Mouse (Mus musculus): ENCODE results near the gene Lgi4. TPM values are rescaled to one million over a fixed set of nuclear protein-coding genes. Genes with fewer than 3 reads are reported as not detected.

Lgi4 gene
- polyA plus RNA-seq, 1 experiment from 2014 or later: 0.70 TPM

GRCm38 (mm10) chr7:31082831-31083588, 23.9 kb downstream of the Lgi4 start:
- no peaks in the 10 kb centered on the region for H3K36me3 ChIP-seq (ENCODE audit: control insufficient read depth, insufficient read depth)
- H3K9ac ChIP-seq (ENCODE audit: low read depth, low read length): no peak overlapping the region
- TF ChIP-seq CTCF (IDR thresholded peaks at IDR 0.05; ENCODE audit: low read depth): no peak
- no peaks in the 10 kb centered on the region for H3K4me1 ChIP-seq (replicated peaks; ENCODE audit: control insufficient read depth, insufficient read depth, low read length)
- ATAC-seq: no peak
- no peak overlapping the region for H3K27ac ChIP-seq (ENCODE audit: low read depth, low read length)
- no peaks in the 10 kb centered on the region for H3K9me3 ChIP-seq (ENCODE audit: control insufficient read depth)
- no peak overlapping the region for H3K4me3 ChIP-seq (ENCODE audit: low read depth, low read length)
- H3K27me3 ChIP-seq (replicated peaks; ENCODE audit: control insufficient read depth, insufficient read depth, low read length): no peaks in the 10 kb centered on the region
- WGBS: 72% methylated on average over 14 of the region's 14 CpGs
- H3K4me2 ChIP-seq (replicated peaks; ENCODE audit: low read depth): no peak overlapping the region

- Histone ChIP-seq H3K27ac (ENCODE audit: low read depth, low read length) (no peak overlapping the region), H3K4me2 (replicated peaks; ENCODE audit: low read depth) (no peak overlapping the region), H3K4me1 (replicated peaks; ENCODE audit: control insufficient read depth, insufficient read depth, low read length) (no peaks in the 10 kb centered on the region), H3K27me3 (replicated peaks; ENCODE audit: control insufficient read depth, insufficient read depth, low read length) (no peaks in the 10 kb centered on the region), H3K4me3 (ENCODE audit: low read depth, low read length) (no peak overlapping the region), H3K9ac (ENCODE audit: low read depth, low read length) (no peak overlapping the region), H3K36me3 (ENCODE audit: control insufficient read depth, insufficient read depth) (no peaks in the 10 kb centered on the region), H3K9me3 (ENCODE audit: control insufficient read depth) (no peaks in the 10 kb centered on the region)
- TF ChIP-seq CTCF (IDR thresholded peaks at IDR 0.05; ENCODE audit: low read depth): no peak
- 50% methylated on average over 9 of the region's 9 CpGs for WGBS
- ATAC-seq: no peak
Measured at GRCm38 (mm10) chr7:31084140-31084539, 25.0 kb downstream of the Lgi4 start.

- H3K4me2 ChIP-seq (replicated peaks; ENCODE audit: low read depth): no peak overlapping the region
- 38% methylated on average over 3 of the region's 3 CpGs for WGBS
- no peaks in the 10 kb centered on the region for H3K36me3 ChIP-seq (ENCODE audit: control insufficient read depth, insufficient read depth)
- H3K4me1 ChIP-seq (replicated peaks; ENCODE audit: control insufficient read depth, insufficient read depth, low read length): no peaks in the 10 kb centered on the region
- no peaks in the 10 kb centered on the region for H3K27me3 ChIP-seq (replicated peaks; ENCODE audit: control insufficient read depth, insufficient read depth, low read length)
- no peak for ATAC-seq
- H3K9ac ChIP-seq (ENCODE audit: low read depth, low read length): no peak overlapping the region
- no peak overlapping the region for H3K27ac ChIP-seq (ENCODE audit: low read depth, low read length)
- no peak overlapping the region for H3K4me3 ChIP-seq (ENCODE audit: low read depth, low read length)
- no peaks in the 10 kb centered on the region for H3K9me3 ChIP-seq (ENCODE audit: control insufficient read depth)
- no peak for TF ChIP-seq CTCF (IDR thresholded peaks at IDR 0.05; ENCODE audit: low read depth)
Measured at GRCm38 (mm10) chr7:31085171-31085570, 26.0 kb downstream of the Lgi4 start.

- Histone ChIP-seq H3K4me2 (replicated peaks; ENCODE audit: low read depth) (no peak overlapping the region), H3K36me3 (ENCODE audit: control insufficient read depth, insufficient read depth) (no peaks in the 10 kb centered on the region), H3K27me3 (replicated peaks; ENCODE audit: control insufficient read depth, insufficient read depth, low read length) (no peaks in the 10 kb centered on the region), H3K9ac (ENCODE audit: low read depth, low read length) (no peak overlapping the region), H3K4me1 (replicated peaks; ENCODE audit: control insufficient read depth, insufficient read depth, low read length) (no peaks in the 10 kb centered on the region), H3K4me3 (ENCODE audit: low read depth, low read length) (no peak overlapping the region), H3K27ac (ENCODE audit: low read depth, low read length) (no peak overlapping the region), H3K9me3 (ENCODE audit: control insufficient read depth) (no peaks in the 10 kb centered on the region)
- ATAC-seq: no peak
- 89% methylated on average over 9 of the region's 9 CpGs for WGBS
- no peak for TF ChIP-seq CTCF (IDR thresholded peaks at IDR 0.05; ENCODE audit: low read depth)
Measured at GRCm38 (mm10) chr7:31086175-31086755, 27.1 kb downstream of the Lgi4 start.

GRCm38 (mm10) chr7:31087262-31087661, 28.1 kb downstream of the Lgi4 start:
- H3K4me3 ChIP-seq (ENCODE audit: low read depth, low read length): no peak overlapping the region
- no peaks in the 10 kb centered on the region for H3K36me3 ChIP-seq (ENCODE audit: control insufficient read depth, insufficient read depth)
- no peak overlapping the region for H3K9ac ChIP-seq (ENCODE audit: low read depth, low read length)
- TF ChIP-seq CTCF (IDR thresholded peaks at IDR 0.05; ENCODE audit: low read depth): no peak
- H3K4me2 ChIP-seq (replicated peaks; ENCODE audit: low read depth): no peak overlapping the region
- H3K27me3 ChIP-seq (replicated peaks; ENCODE audit: control insufficient read depth, insufficient read depth, low read length): no peaks in the 10 kb centered on the region
- WGBS: 57% methylated on average over 2 of the region's 2 CpGs
- no peaks in the 10 kb centered on the region for H3K4me1 ChIP-seq (replicated peaks; ENCODE audit: control insufficient read depth, insufficient read depth, low read length)
- no peak for ATAC-seq
- H3K27ac ChIP-seq (ENCODE audit: low read depth, low read length): no peak overlapping the region
- H3K9me3 ChIP-seq (ENCODE audit: control insufficient read depth): no peaks in the 10 kb centered on the region

- H3K4me1 ChIP-seq (replicated peaks; ENCODE audit: control insufficient read depth, insufficient read depth, low read length): no peaks in the 10 kb centered on the region
- H3K4me3 ChIP-seq (ENCODE audit: low read depth, low read length): no peak overlapping the region
- H3K9ac ChIP-seq (ENCODE audit: low read depth, low read length): no peak overlapping the region
- no peak for TF ChIP-seq CTCF (IDR thresholded peaks at IDR 0.05; ENCODE audit: low read depth)
- H3K27me3 ChIP-seq (replicated peaks; ENCODE audit: control insufficient read depth, insufficient read depth, low read length): no peaks in the 10 kb centered on the region
- H3K9me3 ChIP-seq (ENCODE audit: control insufficient read depth): no peaks in the 10 kb centered on the region
- 70% methylated on average over 3 of the region's 3 CpGs for WGBS
- no peak overlapping the region for H3K27ac ChIP-seq (ENCODE audit: low read depth, low read length)
- no peak for ATAC-seq
- no peaks in the 10 kb centered on the region for H3K36me3 ChIP-seq (ENCODE audit: control insufficient read depth, insufficient read depth)
- no peak overlapping the region for H3K4me2 ChIP-seq (replicated peaks; ENCODE audit: low read depth)
Measured at GRCm38 (mm10) chr7:31088206-31088605, 29.1 kb downstream of the Lgi4 start.

Data from intestine, postnatal 0 days (tissue).